Mouse (Mus musculus) fat pad, adult 2 months (tissue): ENCODE measurements at regions not wholly inside any gene's neighbourhood (a gene's known extent, or its start where the extent isn't known, plus 50 kb on each side); places are given as distances from the start of the nearest gene placed in this dataset.

ENCODE experiments used
- DNase-seq: peaks from one replicate; pipeline ENCODE4 v3.0.0-alpha.2; 2011; ENCODE audit warnings: low read depth, low spot score; ENCODE audit errors: extremely low read depth

DNA sequence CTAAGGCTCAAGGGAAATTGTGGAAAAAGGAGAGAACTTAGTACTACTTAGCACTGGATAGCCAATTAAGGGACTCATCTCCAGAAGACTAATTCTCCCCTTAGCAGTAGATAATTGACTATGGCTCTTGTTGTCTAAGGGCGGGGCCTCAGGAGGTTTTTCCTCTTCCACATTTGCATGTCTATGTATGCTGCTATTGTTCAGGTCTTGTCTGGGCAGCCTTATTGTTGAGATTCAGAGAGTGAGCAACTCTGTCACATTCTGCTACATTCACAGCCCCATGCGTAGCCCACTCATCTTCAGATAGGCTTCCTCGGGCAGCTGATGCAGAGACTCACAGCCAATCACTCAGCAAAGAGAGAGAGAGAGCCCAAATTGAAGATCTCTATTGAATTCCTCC lies 339.9 kb downstream of the Gpam start:
- DNase-seq, result no peak

DNA sequence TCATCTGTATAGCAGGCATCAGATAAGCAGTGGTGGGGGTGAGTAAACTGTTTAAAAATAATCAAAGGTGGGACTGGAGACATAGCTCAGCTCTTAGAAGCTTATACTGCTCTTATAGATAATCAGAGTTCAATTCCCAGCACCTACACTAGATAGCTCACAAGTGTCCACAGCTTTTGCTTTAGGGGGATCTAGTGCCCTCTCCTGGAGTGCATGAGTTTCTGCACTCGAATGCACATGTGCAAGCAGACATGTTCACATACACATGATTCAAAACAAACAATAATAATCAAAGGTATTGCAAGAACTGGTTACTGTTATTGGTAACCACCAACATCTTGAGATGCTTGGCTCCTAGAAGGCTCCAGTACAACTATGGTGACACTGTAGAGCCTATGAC lies 343.3 kb downstream of the Gpam start:
- no peak for DNase-seq

DNA sequence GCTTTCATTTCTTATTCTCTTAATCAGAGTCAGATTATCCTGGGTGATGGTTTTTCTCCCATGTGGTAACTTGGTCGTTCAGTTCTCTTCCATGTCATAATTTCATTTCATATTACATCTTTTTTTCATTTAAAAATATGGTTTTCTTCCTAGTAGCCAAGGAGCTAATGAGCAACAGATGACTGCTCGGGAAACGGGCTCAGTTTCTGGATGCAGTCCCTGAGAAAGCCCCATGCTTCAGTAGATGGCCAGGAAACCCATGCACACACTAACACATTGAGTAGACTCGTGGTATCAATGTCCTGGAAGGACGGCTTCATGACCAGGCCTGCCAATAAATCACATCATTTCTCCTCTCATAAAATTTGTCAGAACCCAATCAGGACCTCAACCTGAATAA lies 369.3 kb downstream of the Gpam start:
- no peak for DNase-seq

DNA sequence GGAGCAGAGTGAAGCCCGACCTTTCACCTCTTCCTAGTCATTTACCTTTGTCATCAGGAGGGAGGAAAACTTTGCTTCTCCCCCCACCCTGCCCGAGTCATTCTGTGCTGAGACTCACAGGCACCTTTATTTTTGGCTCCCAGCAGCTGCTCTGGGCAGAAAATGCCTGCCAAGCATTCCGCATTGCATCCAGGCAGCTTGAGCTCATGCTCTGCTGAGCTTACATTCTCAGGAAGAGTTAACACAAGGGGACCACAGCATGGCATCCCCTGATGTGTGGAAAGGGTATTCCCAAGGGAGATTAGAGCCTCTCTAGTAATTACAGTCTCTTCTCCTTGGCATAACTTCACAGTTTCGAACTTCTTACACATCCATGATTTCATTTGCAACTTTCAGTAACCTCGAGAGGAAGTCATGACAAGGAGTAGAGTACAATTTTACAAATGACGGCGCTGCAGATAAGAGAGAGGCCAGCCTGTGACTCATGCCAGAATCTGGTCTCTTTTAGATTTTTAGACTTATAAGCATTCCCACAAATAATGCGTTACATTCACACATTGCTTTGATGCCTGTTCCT lies 370.3 kb downstream of the Gpam start:
- DNase-seq, result no peak

DNA sequence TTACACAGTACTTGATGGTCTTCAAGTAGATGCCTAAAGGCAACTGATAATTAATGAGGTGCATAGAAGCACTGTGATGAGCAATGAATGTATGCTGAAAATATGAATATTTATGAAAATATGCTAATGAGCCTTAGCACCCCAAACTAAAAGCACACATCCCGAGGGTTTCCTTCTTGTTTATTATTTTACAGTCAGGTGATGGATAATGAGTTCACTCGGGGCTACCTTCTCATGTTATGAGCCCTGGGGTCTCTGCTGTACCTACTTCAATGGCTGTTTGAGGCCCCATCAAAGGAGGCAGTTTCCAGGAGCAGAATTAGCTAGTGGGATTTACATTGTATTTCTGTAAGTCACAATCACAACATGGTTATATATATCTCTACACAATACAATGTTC lies 371.6 kb downstream of the Gpam start:
- DNase-seq, result no peak

DNA sequence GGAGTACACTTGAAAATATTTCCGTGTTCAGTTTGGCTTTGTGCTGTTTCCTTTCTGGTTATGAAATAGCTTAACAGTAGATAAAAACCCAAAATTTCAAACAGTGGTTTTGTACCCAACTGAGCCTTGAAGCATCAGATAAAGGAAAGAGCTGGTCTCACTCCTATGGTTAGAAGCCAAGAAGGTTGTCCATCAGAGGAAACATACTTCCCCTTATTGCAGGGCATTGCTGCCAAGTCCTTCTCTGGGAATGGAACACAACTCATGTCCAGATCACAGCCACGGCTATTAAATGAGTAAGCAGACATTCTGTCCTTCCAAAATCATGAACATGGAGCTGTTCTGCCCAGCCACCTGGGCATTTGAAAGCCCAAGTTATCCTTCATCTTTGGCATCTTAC lies 393.1 kb downstream of the Gpam start:
- DNase-seq, result peak; percentile 54

DNA sequence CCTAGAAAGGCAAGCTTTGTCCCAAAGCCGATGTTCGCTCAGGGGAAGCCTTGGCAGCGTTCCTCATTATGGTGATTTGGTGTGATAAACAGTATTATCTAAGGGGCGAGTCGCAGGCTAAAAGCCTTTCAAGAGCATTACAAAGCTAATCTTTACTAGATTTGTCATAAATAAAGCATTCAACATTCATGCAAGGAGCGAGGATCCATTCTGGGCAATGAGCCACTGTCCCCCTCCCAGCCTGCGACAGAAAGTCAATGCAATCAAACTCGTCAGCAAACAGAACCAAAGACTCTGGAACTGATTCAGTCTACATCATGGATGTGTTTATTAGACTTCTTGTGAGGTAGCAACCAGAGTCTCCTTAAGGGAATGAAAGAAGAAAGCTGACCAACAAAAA lies 395.3 kb downstream of the Gpam start:
- DNase-seq, result no peak

DNA sequence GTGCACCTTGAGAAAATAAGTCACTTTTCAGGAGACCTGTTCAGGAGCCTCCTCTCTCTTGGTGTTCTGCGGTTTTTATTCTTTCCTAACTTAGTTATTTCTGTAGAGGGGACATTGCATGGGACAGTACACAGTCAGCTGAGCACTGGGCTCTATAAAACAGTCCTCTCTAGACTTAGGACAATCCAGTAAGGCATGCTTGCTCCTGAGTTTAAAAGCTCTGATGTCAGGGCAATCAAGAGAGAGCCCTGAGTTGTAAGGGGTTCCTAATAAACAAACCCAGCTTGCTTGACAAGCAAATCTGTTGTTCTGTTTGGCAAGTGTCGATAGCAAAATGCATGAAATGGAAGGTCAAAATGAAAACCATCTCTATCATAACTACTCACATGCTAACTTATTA lies 395.7 kb downstream of the Gpam start:
- DNase-seq, result no peak

DNA sequence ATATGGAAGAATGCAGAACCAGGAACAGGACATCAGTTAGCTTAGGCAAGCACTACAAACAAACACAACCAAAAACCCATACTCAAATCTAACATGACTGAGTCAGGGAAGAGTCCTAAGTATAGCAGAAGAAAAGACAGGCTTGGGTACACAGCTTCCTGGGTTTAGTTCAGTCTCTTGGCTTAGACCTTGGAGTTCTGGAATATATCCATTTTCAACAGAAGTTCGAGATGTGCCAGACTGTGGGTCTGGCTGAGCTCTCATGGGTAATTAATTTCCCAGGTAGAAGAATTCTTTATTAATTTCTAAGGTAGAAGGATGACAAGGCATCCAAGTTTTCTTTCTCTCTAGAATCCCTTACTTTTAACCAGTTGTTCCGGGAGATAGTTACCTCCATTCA lies 396.2 kb downstream of the Gpam start:
- peak; percentile 4 for DNase-seq

DNA sequence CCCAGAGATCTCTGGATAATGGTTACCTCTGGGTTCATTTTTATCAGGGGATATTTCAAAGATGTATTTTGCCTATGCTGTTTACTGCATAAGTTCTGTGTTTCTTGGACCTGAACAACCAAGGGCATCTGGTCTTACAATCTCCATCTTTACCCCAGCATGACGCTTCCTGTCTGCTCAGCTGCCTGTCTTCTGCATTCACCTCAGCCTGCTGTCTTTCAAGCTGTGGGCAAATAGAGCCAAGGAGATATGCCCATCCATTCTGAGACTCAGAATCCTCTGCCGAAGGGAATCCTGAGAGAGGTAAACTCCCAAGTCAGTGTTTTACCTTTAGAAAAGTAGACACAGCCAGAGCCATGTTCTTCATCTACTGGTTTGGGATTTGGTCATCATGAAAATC lies 396.7 kb downstream of the Gpam start:
- no peak for DNase-seq

DNA sequence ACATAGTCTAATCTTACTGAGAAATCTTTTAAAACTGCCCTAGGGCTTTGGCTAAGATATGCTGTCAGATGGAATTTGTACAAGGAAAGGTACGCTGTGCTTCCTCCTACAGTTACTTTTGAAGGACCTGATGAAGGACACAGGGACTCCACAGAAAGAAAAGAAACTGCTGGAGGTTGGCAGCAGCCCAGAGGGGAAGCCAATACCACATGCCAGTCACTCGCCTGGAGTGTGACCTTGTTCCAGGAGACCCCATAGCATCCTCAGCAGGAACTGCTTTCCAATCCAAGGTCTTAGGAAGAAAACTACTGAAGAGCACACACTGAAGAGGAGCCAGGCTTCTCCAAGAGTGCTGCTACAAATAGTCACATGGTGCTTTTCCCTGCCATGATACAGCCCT lies 404.9 kb downstream of the Gpam start:
- no peak for DNase-seq

DNA sequence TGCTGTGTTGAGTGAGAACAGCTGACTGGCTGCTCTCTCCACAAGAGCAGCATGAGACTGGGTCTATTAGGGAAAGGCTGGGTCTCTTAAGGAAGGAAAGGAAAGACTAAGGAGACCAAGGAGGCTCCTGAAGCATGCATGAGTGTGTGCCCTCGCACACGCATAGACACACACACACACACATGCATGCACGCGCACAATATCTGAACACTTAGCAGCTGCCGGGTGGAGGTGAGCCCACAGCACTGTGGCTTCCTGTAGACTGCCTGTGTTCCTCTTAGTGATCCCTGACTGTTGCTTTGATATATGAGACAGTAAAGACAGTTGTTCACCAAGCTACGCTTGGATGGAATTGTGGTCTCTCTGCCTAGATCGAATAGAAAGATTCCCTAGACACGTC lies 429.6 kb downstream of the Gpam start:
- no peak for DNase-seq

DNA sequence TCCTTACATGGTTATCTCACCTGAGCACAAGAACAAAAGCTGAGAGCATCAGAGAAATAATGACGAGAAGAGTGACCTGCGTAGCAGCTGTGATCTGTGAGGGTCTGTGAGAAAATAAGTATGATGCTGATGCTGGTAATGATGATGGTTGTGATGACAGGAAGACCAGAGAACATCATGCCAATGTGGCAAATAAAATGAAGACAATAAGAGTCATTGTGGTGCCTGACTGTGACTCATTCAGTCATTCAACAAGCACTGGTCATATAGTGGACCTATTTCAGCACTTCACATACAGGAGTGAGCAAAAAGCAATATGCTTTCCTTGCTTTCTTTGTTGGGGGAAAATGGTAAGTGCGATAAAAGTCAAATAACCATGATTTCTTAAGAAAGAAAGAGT lies 433.3 kb downstream of the Gpam start:
- no peak for DNase-seq

DNA sequence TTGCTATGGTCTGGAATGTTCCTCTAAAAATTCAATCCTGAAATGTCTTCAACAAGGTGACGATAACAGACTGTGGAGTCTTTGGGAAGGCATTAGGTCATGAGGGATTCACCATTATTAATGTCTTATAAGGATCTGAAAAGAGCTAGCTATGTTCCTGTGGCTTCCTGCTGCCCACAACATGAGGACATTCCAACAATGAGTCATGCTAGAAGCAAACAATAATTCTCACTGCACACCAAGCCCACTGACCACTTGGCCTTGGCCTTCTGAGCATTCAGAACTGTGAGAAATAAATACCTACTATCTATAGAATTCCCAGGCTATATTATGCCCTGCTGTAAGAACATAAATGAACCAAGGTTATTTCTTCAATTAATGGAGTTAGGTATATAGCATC lies 433.9 kb downstream of the Gpam start:
- no peak for DNase-seq

DNA sequence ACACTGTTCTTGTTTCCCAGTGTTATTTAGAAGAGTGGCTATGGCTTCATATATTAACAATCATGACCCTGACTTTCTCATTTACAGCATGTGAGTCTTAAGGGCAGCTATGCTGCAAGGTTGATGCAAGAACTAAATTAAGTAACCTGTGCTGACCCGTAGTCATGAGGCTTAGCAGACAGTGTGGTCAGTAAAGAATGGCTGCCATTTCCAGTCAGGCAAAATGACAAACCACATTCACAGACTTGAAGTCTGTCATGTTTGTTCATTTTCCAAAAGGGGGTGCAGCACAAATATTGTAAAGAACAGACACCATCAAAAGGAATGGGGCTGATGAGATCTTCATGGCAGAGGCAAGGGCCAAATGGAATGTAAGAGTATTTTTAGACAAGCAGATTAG lies 435.2 kb downstream of the Gpam start:
- no peak for DNase-seq

DNA sequence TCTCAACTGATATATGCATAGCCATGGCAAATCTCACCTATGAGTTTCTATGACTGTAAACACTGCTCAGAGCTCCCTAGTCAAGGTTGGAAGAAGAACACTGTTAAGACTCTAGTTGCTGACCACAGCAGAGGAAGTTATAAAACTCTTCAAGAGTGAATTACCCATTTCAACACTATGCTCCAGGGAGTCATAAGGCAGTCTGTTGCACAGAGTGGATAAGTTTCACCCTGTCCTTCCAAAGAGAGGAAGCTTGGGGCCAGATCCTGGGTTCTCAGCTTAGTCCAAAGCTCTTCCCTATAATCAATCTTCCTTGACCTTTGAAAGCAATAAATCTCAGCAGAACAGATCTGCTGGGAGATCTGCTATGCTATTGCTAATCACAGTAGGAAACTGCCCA lies 438.4 kb downstream of the Gpam start:
- peak; percentile 79 for DNase-seq

DNA sequence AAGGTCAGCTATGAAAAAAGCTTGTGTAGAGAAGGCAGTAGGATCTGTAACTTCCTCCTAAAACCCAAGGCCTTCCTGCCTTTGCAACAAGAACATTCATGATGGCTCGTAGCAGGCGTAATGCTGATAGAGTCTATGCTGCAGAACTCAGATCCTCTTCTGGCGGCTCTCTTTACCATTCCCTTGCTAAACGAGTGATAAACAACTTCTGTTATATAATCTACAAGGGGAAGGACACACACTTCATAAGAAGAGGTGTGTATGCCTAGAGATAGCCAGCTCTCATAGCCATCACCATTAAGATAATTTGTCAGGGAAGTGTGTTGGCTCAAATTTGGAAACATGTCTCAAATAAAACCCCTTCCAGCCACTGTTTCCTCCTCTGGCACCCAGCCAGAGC lies 441.9 kb downstream of the Gpam start:
- DNase-seq, result no peak
